Mouse (Mus musculus) layer of hippocampus, adult 9-10 months (tissue): ENCODE measurements around the gene Lrrc23.

Source experiments
- DNase-seq: peaks from one replicate; pipeline ENCODE4 v3.0.0; 2022; ENCODE audit warnings: low spot score

Gene Lrrc23

GRCm38 (mm10) chr6:124767920-124768703 lies 11.4 kb downstream of the Lrrc23 start:
- DNase-seq = no peak

GRCm38 (mm10) chr6:124767536-124767919 lies 12.0 kb downstream of the Lrrc23 start:
- no peak for DNase-seq

- no peak for DNase-seq
These were observed 13.6 kb downstream of the Lrrc23 start for GRCm38 (mm10) chr6:124765951-124766350.

- DNase-seq = no peak
These were observed 20.3 kb downstream of the Lrrc23 start for GRCm38 (mm10) chr6:124759259-124759658.

- DNase-seq = no peak
These were observed 20.7 kb downstream of the Lrrc23 start for GRCm38 (mm10) chr6:124758849-124759232.

GRCm38 (mm10) chr6:124757909-124758848 lies 21.3 kb downstream of the Lrrc23 start:
- no peak for DNase-seq

- DNase-seq = no peak
These were observed 22.1 kb downstream of the Lrrc23 start for GRCm38 (mm10) chr6:124757351-124757880.

- DNase-seq = no peak
These were observed 22.7 kb downstream of the Lrrc23 start for GRCm38 (mm10) chr6:124756652-124757350.

GRCm38 (mm10) chr6:124755831-124756595 lies 23.5 kb downstream of the Lrrc23 start, which contains the start of the genes Gm45234 and Atn1:
Gene Gm45234, minus strand, starts transcription at chr6:124756021.
Gene Atn1, minus strand, starts transcription at chr6:124756524.
- DNase-seq = no peak

- DNase-seq = no peak
These were observed 24.2 kb downstream of the Lrrc23 start for GRCm38 (mm10) chr6:124755306-124755705.

GRCm38 (mm10) chr6:124753861-124754260 lies 25.7 kb downstream of the Lrrc23 start:
- DNase-seq = no peak

GRCm38 (mm10) chr6:124750405-124750804 lies 29.1 kb downstream of the Lrrc23 start:
- DNase-seq = no peak

GRCm38 (mm10) chr6:124746654-124747632 lies 32.6 kb downstream of the Lrrc23 start:
- no peak for DNase-seq

GRCm38 (mm10) chr6:124746296-124746605 lies 33.3 kb downstream of the Lrrc23 start:
- no peak for DNase-seq

GRCm38 (mm10) chr6:124745490-124746295 lies 33.8 kb downstream of the Lrrc23 start:
- peak; percentile 81 for DNase-seq

GRCm38 (mm10) chr6:124744755-124745321 lies 34.7 kb downstream of the Lrrc23 start:
- DNase-seq = no peak

- DNase-seq = no peak
These were observed 35.9 kb downstream of the Lrrc23 start for GRCm38 (mm10) chr6:124743647-124744046.

GRCm38 (mm10) chr6:124742839-124743514 lies 36.5 kb downstream of the Lrrc23 start:
- DNase-seq = no peak
